In the genomic region with DNA sequence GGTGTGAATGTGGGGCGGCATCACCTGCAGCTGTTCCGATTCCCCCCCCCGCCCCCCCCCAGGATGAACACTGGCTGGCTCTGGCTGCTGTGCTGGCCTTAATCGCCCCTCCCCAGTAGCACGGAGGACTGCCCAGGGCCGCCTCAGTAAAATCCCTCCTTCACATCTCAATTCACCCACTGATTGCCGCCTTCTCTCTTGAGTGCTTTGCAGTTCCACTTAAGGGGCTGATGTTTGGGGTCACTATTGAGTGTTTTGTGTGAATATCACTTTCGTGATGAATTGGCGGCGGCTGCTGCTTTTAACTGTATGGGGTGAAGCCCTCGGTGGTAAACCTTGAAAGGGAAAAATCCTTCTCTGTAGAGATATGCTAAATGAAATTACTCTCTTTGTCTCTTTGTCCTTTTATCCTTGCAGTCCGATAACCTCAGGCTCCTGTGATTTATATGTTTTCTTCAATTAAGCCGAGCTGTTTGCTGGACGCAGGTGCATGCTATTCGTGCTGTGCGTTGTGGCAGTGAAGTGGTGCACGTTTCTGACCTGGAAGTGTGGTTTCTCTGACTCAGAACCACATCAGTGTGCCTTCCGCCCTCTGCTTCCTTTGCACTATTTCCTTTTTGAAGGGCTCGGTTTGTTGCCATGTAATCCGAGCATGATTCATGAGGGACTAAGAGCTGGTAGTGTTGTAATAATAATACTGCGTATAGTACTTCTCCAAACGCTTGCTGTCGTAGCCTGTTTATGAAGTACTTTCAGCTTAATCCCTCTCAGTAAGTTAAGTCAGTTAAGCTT, we compare ENCODE assay signal across 8 mouse cellular contexts. TPM values are rescaled to one million over a fixed set of nuclear protein-coding genes. Genes with fewer than 3 reads are reported as not detected.
DNase-seq lines count a peak whose midpoint lies in the region; ATAC-seq and TF ChIP-seq lines count a peak whose summit lies in the region.

No protein-coding gene starts in this region.

- 37% methylated on average over 23 of the region's 23 CpGs for WGBS in intestine, embryonic 15.5 days
- WGBS in lung, embryonic 14.5 days = 11% methylated on average over 23 of the region's 23 CpGs
- 10% methylated on average over 23 of the region's 23 CpGs for WGBS in neural tube, embryonic 14.5 days

- peak overlapping the region; percentile 51 for H3K27ac ChIP-seq in intestine, embryonic 15.5 days
- peak overlapping the region; percentile 88 for H3K27ac ChIP-seq in lung, embryonic 14.5 days (ENCODE audit: low read depth)
- peak overlapping the region; percentile 40; the same call in 1 of the 2 replicates for H3K27ac ChIP-seq in neural tube, embryonic 14.5 days (ENCODE audit: low read depth, low read length)

- H3K9ac ChIP-seq in intestine, embryonic 15.5 days = no peak overlapping the region
- 0 out of 2 replicates have a peak overlapping the region, but pooled peaks have one; percentile 10 for H3K9ac ChIP-seq in lung, embryonic 14.5 days
- H3K9ac ChIP-seq in neural tube, embryonic 14.5 days (replicated peaks; ENCODE audit: low read depth, low read length) = peak overlapping the region; percentile 39

- no peak for TF ChIP-seq CTCF in lung, embryonic 14.5 days (IDR thresholded peaks at IDR 0.05; ENCODE audit: low read depth)

- peaks cover 11% of the 10 kb centered on the region for H3K4me1 ChIP-seq in intestine, embryonic 15.5 days (replicated peaks)
- peaks cover 45% of the 10 kb centered on the region for H3K4me1 ChIP-seq in lung, embryonic 14.5 days (ENCODE audit: insufficient read depth)
- peaks cover 15% of the 10 kb centered on the region for H3K4me1 ChIP-seq in neural tube, embryonic 14.5 days (ENCODE audit: control insufficient read depth, insufficient read depth, low read length)

- no peak overlapping the region for H3K4me3 ChIP-seq in intestine, embryonic 15.5 days (replicated peaks)
- no peak overlapping the region for H3K4me3 ChIP-seq in lung, embryonic 14.5 days (ENCODE audit: low read depth, low read length)
- H3K4me3 ChIP-seq in neural tube, embryonic 14.5 days (ENCODE audit: low read depth, low read length) = no peak overlapping the region

- DNase-seq in A20 (ENCODE audit: low read depth, low spot score) = peak; percentile 86
- peak; percentile 68 for DNase-seq in adrenal gland, postnatal 14 days
- DNase-seq in gastrocnemius, postnatal 25 days = peak; percentile 22
- DNase-seq in lung, embryonic 14.5 days = peak; percentile 74
- DNase-seq in layer of hippocampus, adult 11-12 months (ENCODE audit: low spot score) = no peak

- no peaks in the 10 kb centered on the region for H3K9me3 ChIP-seq in intestine, embryonic 15.5 days
- H3K9me3 ChIP-seq in lung, embryonic 14.5 days (ENCODE audit: low read depth, low read length) = no peaks in the 10 kb centered on the region
- H3K9me3 ChIP-seq in neural tube, embryonic 14.5 days (ENCODE audit: control insufficient read depth, low read length) = no peaks in the 10 kb centered on the region

- H3K4me2 ChIP-seq in intestine, embryonic 15.5 days (replicated peaks) = no peak overlapping the region
- peak overlapping the region; percentile 38 for H3K4me2 ChIP-seq in lung, embryonic 14.5 days
- peak overlapping the region; percentile 15; the same call in 1 of the 2 replicates for H3K4me2 ChIP-seq in neural tube, embryonic 14.5 days (ENCODE audit: low read depth, low read length)

- H3K36me3 ChIP-seq in intestine, embryonic 15.5 days = peaks cover 4% of the 10 kb centered on the region; the same call in 1 of the 2 replicates
- H3K36me3 ChIP-seq in lung, embryonic 14.5 days (ENCODE audit: insufficient read depth) = peaks cover 20% of the 10 kb centered on the region
- no peaks in the 10 kb centered on the region for H3K36me3 ChIP-seq in neural tube, embryonic 14.5 days (ENCODE audit: control insufficient read depth, insufficient read depth, low read length)

- no peaks in the 10 kb centered on the region for H3K27me3 ChIP-seq in intestine, embryonic 15.5 days (replicated peaks)
- H3K27me3 ChIP-seq in lung, embryonic 14.5 days (ENCODE audit: insufficient read depth, low read length) = no peaks in the 10 kb centered on the region
- H3K27me3 ChIP-seq in neural tube, embryonic 14.5 days (ENCODE audit: control insufficient read depth, insufficient read depth, low read length) = no peaks in the 10 kb centered on the region

- 0 out of 2 replicates have a peak, but pooled peaks have one; percentile 27 for ATAC-seq in intestine, embryonic 15.5 days
- ATAC-seq in lung, embryonic 14.5 days (ENCODE audit: insufficient read depth) = no peak
- ATAC-seq in neural tube, embryonic 14.5 days (ENCODE audit: low read depth) = peak; percentile 65; the same call in 1 of the 2 replicates
- no peak for ATAC-seq in cerebellum, adult (ENCODE audit: insufficient number of reproducible peaks, low FRiP score, low TSS enrichment)

RNA-seq across cellular contexts. Expression of a gene that starts 46.6 kb away (rescaled TPM):
- total RNA-seq in adrenal gland, postnatal 14 days (2021) = 33.3 and 37.3 TPM in 2 replicates
- total RNA-seq in gastrocnemius, postnatal 25 days (2021) = 10 to 100 TPM; 13.0 to 13.7 TPM
- 42.7 and 43.0 TPM in 2 replicates for polyA plus RNA-seq in intestine, embryonic 15.5 days (2015; fragmentation: Nextera tagmentation; extraction: Ambion mirVana)
- 59.9 and 60.0 TPM in 2 replicates for polyA plus RNA-seq in lung, embryonic 14.5 days (2014; fragmentation: Nextera tagmentation; extraction: Ambion mirVana)
- polyA plus RNA-seq in neural tube, embryonic 14.5 days (2014; fragmentation: Nextera tagmentation; extraction: Ambion mirVana) = 86.3 and 92.1 TPM in 2 replicates

RNA-seq across cellular contexts. Expression of a gene that starts 47.2 kb away (rescaled TPM):
- 45.1 and 52.2 TPM in 2 replicates for total RNA-seq in adrenal gland, postnatal 14 days (2021)
- 10 to 100 TPM; 13.1 to 14.3 TPM for total RNA-seq in gastrocnemius, postnatal 25 days (2021)
- 10.1 and 12.6 TPM in 2 replicates for polyA plus RNA-seq in intestine, embryonic 15.5 days (2015; fragmentation: Nextera tagmentation; extraction: Ambion mirVana)
- polyA plus RNA-seq in lung, embryonic 14.5 days (2014; fragmentation: Nextera tagmentation; extraction: Ambion mirVana) = 32.2 and 34.9 TPM in 2 replicates
- 9.0 and 12.0 TPM in 2 replicates for polyA plus RNA-seq in neural tube, embryonic 14.5 days (2014; fragmentation: Nextera tagmentation; extraction: Ambion mirVana)

Comparison
In these comparisons a context has a peak if more than half of its experiments do, and no peak if none do; other contexts are left out.
1. ATAC-seq: peak in intestine, embryonic 15.5 days (single experiment) and neural tube, embryonic 14.5 days (single experiment); none in lung, embryonic 14.5 days (single experiment) and cerebellum, adult (single experiment).
2. Peak in every context shown above with its lines, with median percentiles within 50 percentile points of each other: H3K27ac ChIP-seq.